Mouse (Mus musculus) testis, adult 2 months (tissue): ENCODE results near the gene Stk11ip. TPM values are rescaled to one million over a fixed set of nuclear protein-coding genes. Genes with fewer than 3 reads are reported as not detected.

Source experiments
- H3K27ac ChIP-seq: fragments of 200-500 bp; 2 replicates; pipeline ENCODE4 v1.5.1; 2012; ENCODE audit warnings: low read depth, low read length; ENCODE audit not compliant: control insufficient read depth, insufficient read depth
- H3K27me3 ChIP-seq: fragments of 200-500 bp; 2 replicates; pipeline ENCODE4 v1.6.1; 2012; ENCODE audit warnings: mild to moderate bottlenecking, low read length, moderate library complexity; ENCODE audit not compliant: control insufficient read depth, insufficient read depth
- H3K36me3 ChIP-seq: fragments of 200-500 bp; 2 replicates; pipeline ENCODE4 v1.6.1; 2012; ENCODE audit warnings: mild to moderate bottlenecking, low read length; ENCODE audit not compliant: control insufficient read depth, insufficient read depth
- H3K4me1 ChIP-seq: fragments of 200-500 bp; 2 replicates; pipeline ENCODE4 v1.6.1; 2012; ENCODE audit warnings: low read length; ENCODE audit not compliant: control insufficient read depth, insufficient read depth
- H3K4me3 ChIP-seq: fragments of 200-500 bp; 2 replicates; pipeline ENCODE4 v1.5.1; 2012; ENCODE audit warnings: low read depth, mild to moderate bottlenecking, low read length, moderate library complexity, mixed read lengths; ENCODE audit not compliant: control insufficient read depth
- CTCF ChIP-seq: fragments of 200-500 bp; IDR thresholded peaks from 2 replicates; pipeline ENCODE4 v1.5.1; 2012; ENCODE audit warnings: low read depth, mild to moderate bottlenecking, inconsistent platforms, low read length, moderate library complexity; ENCODE audit not compliant: control insufficient read depth, insufficient read depth, insufficient replicate concordance
- POLR2A ChIP-seq: fragments of 200-500 bp; IDR thresholded peaks from 2 replicates; pipeline ENCODE4 v1.6.1; 2012; ENCODE audit warnings: low read depth, mild to moderate bottlenecking, inconsistent platforms, low read length, moderate library complexity; ENCODE audit not compliant: control insufficient read depth
- polyA plus RNA-seq: library from polyadenylated mRNA; depleted of rRNA; stranded (reverse); fragments of >200 nt; gene quantifications from 2 replicates; pipeline ENCODE4 v1.2.3, GENCODE M21; 2012

The Stk11ip gene
- polyA plus RNA-seq, 1 experiment, result 24.2 TPM

DNA sequence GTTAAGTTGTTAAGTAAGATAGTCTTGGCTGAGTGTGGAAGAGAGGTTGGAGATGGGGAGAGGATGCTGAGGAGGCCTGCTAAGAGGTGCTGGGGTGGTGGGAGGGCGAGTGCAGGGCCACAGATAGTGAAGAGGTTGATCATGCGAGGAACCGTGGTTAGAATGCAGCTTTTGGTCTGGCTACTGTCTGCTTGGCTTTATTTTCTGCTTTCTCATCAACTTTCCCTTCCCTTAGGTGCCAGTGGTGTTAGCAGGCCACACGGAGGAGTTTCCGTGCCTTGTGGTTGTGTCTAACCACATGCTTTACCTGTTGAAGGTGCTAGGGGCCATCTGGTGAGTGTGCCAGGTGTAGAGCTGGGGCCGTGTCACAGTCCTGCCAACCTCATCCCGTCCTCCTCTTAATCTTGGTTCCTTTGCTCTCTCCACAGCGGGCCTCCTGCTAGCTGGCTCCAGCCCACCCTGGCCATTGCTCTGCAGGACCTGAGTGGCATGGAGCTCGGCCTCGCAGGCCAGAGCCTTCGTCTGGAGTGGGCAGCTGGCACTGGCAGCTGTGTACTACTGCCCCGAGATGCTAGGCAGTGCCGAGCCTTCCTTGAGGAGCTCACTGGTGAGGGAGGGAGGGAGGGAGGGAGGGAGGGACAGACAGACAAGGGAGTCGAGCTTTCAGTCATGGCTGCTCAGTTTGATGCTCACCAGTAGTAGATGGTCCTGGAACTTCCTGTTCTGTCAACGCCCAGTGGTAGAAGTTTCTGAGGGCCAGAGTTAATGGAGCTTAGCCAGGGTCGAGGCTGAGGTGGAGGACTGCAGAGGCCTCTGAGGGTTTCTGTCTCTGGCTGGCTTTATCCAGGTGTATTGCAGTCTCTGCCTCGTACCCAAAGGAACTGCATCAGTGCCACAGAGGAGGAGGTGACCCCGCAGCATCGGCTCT is 12.3 kb downstream of the Stk11ip start:
- 0 out of 2 replicates have a peak, but pooled peaks have one; percentile 4 for TF ChIP-seq CTCF
- TF ChIP-seq POLR2A, result no peak
- Histone ChIP-seq H3K4me3 (no peak overlapping the region), H3K4me1 (no peaks in the 10 kb centered on the region), H3K27ac (no peak overlapping the region), H3K27me3 (no peaks in the 10 kb centered on the region), H3K36me3 (peaks cover 1% of the 10 kb centered on the region)

DNA sequence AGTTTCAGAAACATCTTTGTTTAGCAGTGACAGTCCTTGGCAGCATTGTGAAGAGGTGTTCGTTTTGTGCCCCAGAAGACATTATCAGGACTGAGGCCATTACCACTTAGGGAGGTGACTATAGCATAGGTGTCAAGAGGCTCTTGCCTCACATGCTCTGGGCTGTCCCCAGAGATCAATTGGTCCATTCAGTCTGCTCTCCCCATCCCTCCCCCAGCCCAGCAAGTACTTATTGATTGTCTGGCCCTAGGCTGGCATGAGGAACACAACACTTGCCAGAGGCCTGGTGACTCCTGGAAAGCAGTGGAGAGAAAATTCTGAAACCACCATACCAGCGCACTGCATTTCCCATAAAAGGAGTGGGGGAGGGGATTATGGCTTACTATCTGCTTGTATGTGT is 16.3 kb downstream of the Stk11ip start:
- Histone ChIP-seq H3K27ac (no peak overlapping the region), H3K36me3 (no peaks in the 10 kb centered on the region; the same call in 1 of the 2 replicates), H3K27me3 (no peaks in the 10 kb centered on the region), H3K4me1 (no peaks in the 10 kb centered on the region), H3K4me3 (no peak overlapping the region)
- TF ChIP-seq POLR2A, result no peak
- no peak for TF ChIP-seq CTCF

DNA sequence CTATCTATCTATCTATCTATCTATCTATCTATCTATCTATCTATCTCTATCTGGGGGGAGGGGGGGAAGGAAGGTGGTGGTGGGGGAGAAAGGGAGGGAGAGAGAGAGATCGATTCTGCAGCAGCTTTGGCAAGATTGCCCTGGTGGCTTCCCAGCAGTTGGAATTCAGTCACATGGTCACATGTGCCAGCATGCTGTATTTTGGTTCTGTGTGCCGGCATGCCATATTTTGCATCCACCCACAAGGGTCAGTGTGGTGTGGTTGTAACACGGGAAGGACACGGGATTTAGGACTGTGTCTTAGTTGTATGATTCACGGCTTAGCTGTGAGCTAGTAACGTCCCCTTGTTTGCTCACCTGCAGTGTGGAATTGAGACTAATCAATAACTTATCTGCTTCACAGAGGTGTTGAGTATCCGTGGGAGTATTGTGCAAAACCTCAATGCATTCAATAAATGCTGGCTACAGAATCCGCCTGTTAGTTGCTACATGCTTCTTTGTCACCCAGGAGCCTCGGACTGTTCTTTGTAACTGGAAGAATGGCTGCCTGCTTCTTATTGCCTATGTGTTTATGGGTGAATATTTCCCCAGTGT is 17.4 kb downstream of the Stk11ip start:
- H3K27ac ChIP-seq, result no peak overlapping the region
- no peak overlapping the region for H3K4me3 ChIP-seq
- H3K36me3 ChIP-seq, result no peaks in the 10 kb centered on the region; the same call in 1 of the 2 replicates
- H3K4me1 ChIP-seq, result no peaks in the 10 kb centered on the region
- no peak for TF ChIP-seq POLR2A
- no peak for TF ChIP-seq CTCF
- H3K27me3 ChIP-seq, result no peaks in the 10 kb centered on the region

DNA sequence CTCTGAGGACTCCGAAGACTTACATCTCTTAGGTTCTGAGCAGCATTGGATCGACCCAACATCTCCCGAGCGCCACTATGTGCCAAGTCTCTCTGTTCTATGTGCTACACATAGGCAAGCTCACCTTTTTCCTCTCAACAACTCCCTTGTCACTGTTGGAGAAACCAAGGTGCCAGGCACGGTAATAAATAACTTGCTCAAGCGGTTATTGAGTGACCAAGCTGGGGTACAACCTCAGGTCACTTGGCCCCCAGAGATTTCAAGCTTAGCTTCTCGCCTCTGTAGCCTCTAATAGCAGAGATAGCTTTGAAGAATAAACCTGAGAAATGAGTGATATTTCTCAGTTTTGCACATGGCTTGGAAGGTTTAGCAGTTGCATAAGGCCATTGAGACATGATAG is 20.2 kb downstream of the Stk11ip start:
- Histone ChIP-seq H3K27ac (no peak overlapping the region), H3K4me1 (peaks cover 6% of the 10 kb centered on the region), H3K27me3 (no peaks in the 10 kb centered on the region), H3K36me3 (no peaks in the 10 kb centered on the region), H3K4me3 (no peak overlapping the region)
- TF ChIP-seq POLR2A (no peak), CTCF (no peak)

DNA sequence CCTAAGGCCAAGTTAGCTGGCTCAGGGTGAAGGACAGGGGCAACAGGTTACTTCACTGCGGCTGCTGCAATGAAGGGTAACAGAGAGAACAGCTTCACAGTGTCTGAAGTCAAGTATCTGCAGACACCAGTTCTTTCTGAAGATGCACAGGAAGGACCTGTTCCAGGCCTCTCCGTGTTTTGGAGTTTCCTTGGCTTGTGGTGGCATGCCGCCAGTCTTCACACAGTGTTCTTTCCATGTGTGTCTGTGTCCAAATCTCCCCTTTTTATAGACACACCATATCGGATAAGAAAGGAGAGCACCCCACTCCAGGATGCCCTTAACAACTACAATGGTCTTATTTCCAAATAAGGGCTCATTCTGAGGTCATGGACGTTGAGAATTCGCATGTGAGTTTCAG is 23.0 kb downstream of the Stk11ip start:
- no peaks in the 10 kb centered on the region for H3K27me3 ChIP-seq
- H3K27ac ChIP-seq, result no peak overlapping the region; the same call in 1 of the 2 replicates
- H3K4me1 ChIP-seq, result peaks cover 8% of the 10 kb centered on the region
- no peaks in the 10 kb centered on the region for H3K36me3 ChIP-seq
- no peak overlapping the region for H3K4me3 ChIP-seq
- TF ChIP-seq POLR2A (no peak), CTCF (no peak)

DNA sequence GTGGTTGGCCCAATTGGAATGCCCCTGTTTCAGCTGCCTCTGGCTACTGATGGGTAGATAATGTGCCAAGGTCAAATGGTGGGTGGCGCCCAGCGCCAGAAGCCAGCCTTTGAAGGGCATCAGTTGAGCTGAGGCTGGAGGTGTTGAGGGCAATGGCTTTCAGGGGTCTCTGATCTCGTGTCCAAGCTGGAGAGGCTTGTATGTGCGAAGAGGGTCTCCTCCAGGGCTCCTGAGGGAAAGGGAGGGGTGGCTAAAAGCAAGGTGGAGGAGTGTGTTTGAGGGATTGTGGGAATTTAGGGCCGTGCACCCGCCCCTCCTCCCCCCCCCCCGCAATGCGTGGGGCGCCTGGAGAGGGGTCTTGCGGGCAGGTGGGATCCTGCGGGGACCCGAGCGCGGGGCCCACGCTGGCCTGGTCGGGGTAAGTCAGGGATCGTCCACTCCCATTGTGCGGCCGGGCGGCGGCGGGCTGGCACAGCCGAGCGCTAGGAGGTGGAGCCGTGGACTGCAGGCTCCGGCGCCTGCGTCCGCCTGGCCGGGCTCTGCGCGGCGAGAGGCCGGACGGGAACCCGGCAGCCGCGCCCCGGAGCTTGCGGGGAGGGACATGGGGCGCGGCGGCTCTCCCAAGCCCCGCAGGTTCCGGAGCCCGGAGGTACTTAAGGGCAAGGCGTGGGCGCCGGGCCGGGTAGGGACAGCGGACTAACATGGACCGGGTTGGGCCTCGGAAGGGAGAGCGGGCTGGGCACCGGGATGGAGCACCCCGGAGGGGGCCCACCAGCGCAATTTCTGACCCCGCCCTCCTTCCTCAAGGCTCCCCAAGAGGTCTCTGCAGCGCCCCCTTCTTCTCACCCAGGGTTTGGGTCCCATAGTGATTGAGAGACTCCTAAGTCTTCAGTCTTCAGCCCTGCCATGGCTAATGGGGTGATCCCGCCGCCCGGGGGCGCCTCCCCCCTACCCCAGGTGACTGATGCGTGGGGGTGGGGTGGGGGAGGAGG is 24.9 kb downstream of the Stk11ip start, which contains the start of gene Slc4a3:
Slc4a3 (plus strand) TSS at position 302 of the 992 bp plus-strand sequence.
- no peaks in the 10 kb centered on the region for H3K36me3 ChIP-seq
- H3K4me1 ChIP-seq, result peaks cover 13% of the 10 kb centered on the region
- no peaks in the 10 kb centered on the region for H3K27me3 ChIP-seq
- peak within 1 kb of the TSS; percentile 62 for H3K27ac ChIP-seq
- TF ChIP-seq POLR2A (no peak), CTCF (no peak)
- H3K4me3 ChIP-seq, result peak within 1 kb of the TSS; percentile 76
